ENCODE assay signal across 9 mouse cellular contexts in the genomic region with DNA sequence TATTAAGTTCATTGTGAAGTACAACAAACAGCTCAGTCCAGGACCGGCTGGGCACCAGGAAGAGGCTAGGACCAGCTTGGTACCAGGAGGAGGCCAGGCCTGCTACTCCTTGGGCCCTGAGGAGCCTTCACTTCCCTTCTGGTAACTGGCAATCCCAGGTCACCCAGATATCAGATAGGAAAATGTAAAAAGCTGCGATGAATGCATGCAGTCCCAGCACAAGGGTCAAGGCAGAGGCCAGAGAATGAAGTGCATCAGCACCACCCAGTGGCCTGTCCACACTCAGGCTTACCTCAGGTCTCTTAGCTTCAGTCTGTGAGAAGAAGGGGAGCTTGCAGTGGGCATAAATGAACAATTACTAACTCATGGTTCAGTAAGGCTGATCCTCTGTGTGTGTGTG. TPM values are rescaled to one million over a fixed set of nuclear protein-coding genes. Genes with fewer than 3 reads are reported as not detected.
DNase-seq lines count a peak whose midpoint lies in the region; ATAC-seq and TF ChIP-seq lines count a peak whose summit lies in the region.
"Had no signal": no experiment of that assay in that cellular context is flagged by ENCODE, and none has a peak within 500 bp of the region (broad histone marks: within the 10 kb centered on the region; RNA-seq: fewer than 3 reads in every experiment).

No protein-coding gene starts in this region.

- no peak overlapping the region for H3K4me2 ChIP-seq in stomach, embryonic 16.5 days (ENCODE audit: low read depth, low read length)

- TF ChIP-seq CTCF in kidney, adult 2 months (conservative IDR thresholded peaks at IDR 0.05; ENCODE audit: insufficient read depth, insufficient read length, low read depth, low read length) = peak; percentile 72

- 34% methylated on average over 2 of the region's 2 CpGs for WGBS in kidney, adult 2 months
- WGBS in stomach, embryonic 16.5 days = 45% methylated on average over 2 of the region's 2 CpGs

- TF ChIP-seq POLR2A in kidney, adult 2 months (IDR thresholded peaks at IDR 0.05; ENCODE audit: low read depth, low read length) = no peak

- no peaks in the 10 kb centered on the region for H3K9me3 ChIP-seq in stomach, embryonic 16.5 days (replicated peaks; ENCODE audit: control insufficient read depth, low read length)

- no peaks in the 10 kb centered on the region for H3K36me3 ChIP-seq in kidney, adult 2 months (ENCODE audit: control insufficient read depth, insufficient read depth, low read length)
- no peaks in the 10 kb centered on the region for H3K36me3 ChIP-seq in stomach, embryonic 16.5 days (ENCODE audit: control insufficient read depth, insufficient read depth, low read length)

- H3K27me3 ChIP-seq in kidney, adult 2 months (replicated peaks; ENCODE audit: control insufficient read depth, insufficient read depth, low read length) = no peaks in the 10 kb centered on the region
- H3K27me3 ChIP-seq in stomach, embryonic 16.5 days (ENCODE audit: control insufficient read depth, insufficient read depth, low read length) = no peaks in the 10 kb centered on the region

- H3K4me3 ChIP-seq in kidney, adult 2 months (ENCODE audit: insufficient read depth, low read depth, low read length) = no peak overlapping the region
- no peak overlapping the region for H3K4me3 ChIP-seq in stomach, embryonic 16.5 days (replicated peaks; ENCODE audit: low read length)
- H3K4me3 ChIP-seq: myocyte had no signal

- peaks cover 5% of the 10 kb centered on the region; the same call in 1 of the 2 replicates for H3K4me1 ChIP-seq in kidney, adult 2 months (ENCODE audit: control insufficient read depth, insufficient read depth, low read length)
- peaks cover 10% of the 10 kb centered on the region; the same call in 1 of the 2 replicates for H3K4me1 ChIP-seq in stomach, embryonic 16.5 days (ENCODE audit: control insufficient read depth, insufficient read depth, low read length)

- no peak overlapping the region for H3K27ac ChIP-seq in kidney, adult 2 months (ENCODE audit: insufficient read depth, low read depth, low read length)
- H3K27ac ChIP-seq in stomach, embryonic 16.5 days (ENCODE audit: low read length) = peak overlapping the region; percentile 46; the same call in 1 of the 2 replicates

- DNase-seq in adrenal gland, postnatal 10 days = peak; percentile 46
- no peak for DNase-seq in adrenal gland, adult 18-20 months (ENCODE audit: low spot score in 2 of 2)
- peak; percentile 19 for DNase-seq in ovary, postnatal 36 days (ENCODE audit: low spot score)
- no peak for DNase-seq in ovary, postnatal 14 days (ENCODE audit: low spot score)
- peak; percentile 43 for DNase-seq in kidney, adult 2 months
- no peak for DNase-seq in thymus, postnatal 10 days (ENCODE audit: low spot score in 2 of 2)

- no peak for ATAC-seq in stomach, embryonic 16.5 days (ENCODE audit: insufficient read depth, low FRiP score)
- ATAC-seq in megakaryocyte, adult 5-6 weeks (ENCODE audit: poor library complexity, severe bottlenecking) = no peak

- no peak overlapping the region for H3K9ac ChIP-seq in stomach, embryonic 16.5 days (ENCODE audit: low read length)

RNA-seq across cellular contexts. Expression of a gene that starts 20.9 kb away (rescaled TPM):
- total RNA-seq in adrenal gland, postnatal 10 days (2021) = 10 to 100 TPM; 31.8 to 35.9 TPM
- 10 to 100 TPM; 24.7 to 36.9 TPM for total RNA-seq in adrenal gland, adult 18-20 months (2021)
- 56.9 and 58.7 TPM in 2 replicates for polyA plus RNA-seq in kidney, adult 2 months (2012; rRNA removed)
- polyA plus RNA-seq in stomach, embryonic 16.5 days (2015; fragmentation: Nextera tagmentation; extraction: Ambion mirVana) = 48.8 and 49.6 TPM in 2 replicates
- total RNA-seq in megakaryocyte, adult 5-6 weeks (2015) = 47.3 and 50.7 TPM in 2 replicates
- 48.5 and 49.2 TPM in 2 replicates for total RNA-seq in megakaryocyte, adult 5-6 weeks (2017)

Comparison
In these comparisons a context has a peak if more than half of its experiments do, and no peak if none do; other contexts are left out.
1. DNase-seq: peak in adrenal gland, postnatal 10 days (single experiment), ovary, postnatal 36 days (single experiment) and kidney, adult 2 months (single experiment); none in adrenal gland, adult 18-20 months (0 of 2), ovary, postnatal 14 days (single experiment) and thymus, postnatal 10 days (0 of 2).